Mouse (Mus musculus) Muller cell, postnatal 12 days (primary cell): Measurements from ENCODE around the gene Lrrc26.

Source experiments
- DNase-seq: peaks from one replicate; pipeline ENCODE4 v3.0.0-alpha.2; 2015; ENCODE audit errors: inconsistent ontology term

The Lrrc26 gene

DNA sequence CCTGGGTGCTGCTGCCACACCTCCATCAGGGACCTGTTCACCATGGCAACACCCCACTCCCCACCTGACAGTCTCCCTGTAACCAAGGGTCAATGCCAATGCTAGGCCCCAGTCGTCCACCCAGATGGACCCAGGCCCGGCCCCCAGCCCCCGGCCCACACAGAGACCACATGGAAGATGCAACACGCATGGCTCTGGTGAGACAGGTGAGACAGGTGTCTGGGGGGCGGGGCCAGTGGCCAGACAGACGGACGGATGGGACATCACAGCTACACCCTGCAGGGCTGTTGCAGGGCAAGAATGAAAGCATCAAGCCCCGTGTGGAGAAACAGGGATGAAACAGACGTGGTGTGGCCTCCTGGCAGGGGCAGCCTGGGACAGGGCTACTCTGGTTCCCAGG, 4.0 kb downstream of the Lrrc26 start:
- DNase-seq = no peak

- no peak for DNase-seq
These were observed 7.4 kb downstream of the Lrrc26 start for GRCm38 (mm10) chr2:25297093-25297492.

DNA sequence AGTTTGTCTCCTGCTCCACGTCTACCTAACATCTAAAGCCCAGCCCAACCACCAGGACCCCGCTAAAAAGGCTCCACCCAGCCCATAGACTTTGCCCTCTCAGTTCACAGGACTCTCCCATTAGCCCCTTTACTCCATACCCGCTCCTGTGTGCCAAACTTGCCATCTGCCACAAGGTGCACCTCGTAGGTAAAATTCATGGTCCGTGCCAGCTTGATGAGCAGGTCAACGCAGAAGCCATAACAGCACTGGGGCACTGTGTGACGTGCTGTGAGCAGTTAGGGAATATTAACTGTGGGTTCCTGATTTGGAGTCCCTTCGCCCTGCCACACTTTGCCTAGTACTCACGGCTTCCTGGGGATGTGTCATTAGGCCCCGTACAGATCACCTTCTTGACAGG, 8.3 kb downstream of the Lrrc26 start:
- DNase-seq = no peak

DNA sequence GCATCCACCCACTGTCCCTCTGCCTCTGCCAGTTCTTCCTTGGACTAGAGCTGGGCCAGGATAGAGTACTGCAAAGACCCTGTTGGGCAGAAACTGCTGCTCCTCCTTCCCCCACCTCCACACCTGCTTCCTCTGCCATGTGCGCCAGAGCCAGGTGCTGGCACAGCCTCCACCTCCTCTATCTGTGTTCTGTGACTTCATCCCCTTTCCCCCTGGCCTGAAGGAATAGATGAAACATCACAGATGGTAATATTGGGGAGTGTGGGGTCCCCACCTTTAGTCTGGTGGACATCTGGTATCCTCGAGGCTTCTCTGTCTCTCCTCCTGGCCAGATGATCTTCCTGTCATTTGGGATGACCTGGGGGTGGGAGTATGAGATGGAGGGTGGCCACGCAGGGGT, 13.7 kb downstream of the Lrrc26 start:
- DNase-seq = no peak

- DNase-seq = no peak
These were observed 14.4 kb downstream of the Lrrc26 start for GRCm38 (mm10) chr2:25303931-25304656.

GRCm38 (mm10) chr2:25304657-25305541, 15.2 kb downstream of the Lrrc26 start:
- DNase-seq = peak; percentile 53

- DNase-seq = no peak
These were observed 16.1 kb downstream of the Lrrc26 start for GRCm38 (mm10) chr2:25305587-25306359.

GRCm38 (mm10) chr2:25310180-25310579, 20.5 kb downstream of the Lrrc26 start:
- no peak for DNase-seq

GRCm38 (mm10) chr2:25310969-25311368, 21.3 kb downstream of the Lrrc26 start:
- DNase-seq = no peak

GRCm38 (mm10) chr2:25311491-25311891, 21.8 kb downstream of the Lrrc26 start:
- no peak for DNase-seq

GRCm38 (mm10) chr2:25318119-25318966, 28.6 kb downstream of the Lrrc26 start:
- no peak for DNase-seq

DNA sequence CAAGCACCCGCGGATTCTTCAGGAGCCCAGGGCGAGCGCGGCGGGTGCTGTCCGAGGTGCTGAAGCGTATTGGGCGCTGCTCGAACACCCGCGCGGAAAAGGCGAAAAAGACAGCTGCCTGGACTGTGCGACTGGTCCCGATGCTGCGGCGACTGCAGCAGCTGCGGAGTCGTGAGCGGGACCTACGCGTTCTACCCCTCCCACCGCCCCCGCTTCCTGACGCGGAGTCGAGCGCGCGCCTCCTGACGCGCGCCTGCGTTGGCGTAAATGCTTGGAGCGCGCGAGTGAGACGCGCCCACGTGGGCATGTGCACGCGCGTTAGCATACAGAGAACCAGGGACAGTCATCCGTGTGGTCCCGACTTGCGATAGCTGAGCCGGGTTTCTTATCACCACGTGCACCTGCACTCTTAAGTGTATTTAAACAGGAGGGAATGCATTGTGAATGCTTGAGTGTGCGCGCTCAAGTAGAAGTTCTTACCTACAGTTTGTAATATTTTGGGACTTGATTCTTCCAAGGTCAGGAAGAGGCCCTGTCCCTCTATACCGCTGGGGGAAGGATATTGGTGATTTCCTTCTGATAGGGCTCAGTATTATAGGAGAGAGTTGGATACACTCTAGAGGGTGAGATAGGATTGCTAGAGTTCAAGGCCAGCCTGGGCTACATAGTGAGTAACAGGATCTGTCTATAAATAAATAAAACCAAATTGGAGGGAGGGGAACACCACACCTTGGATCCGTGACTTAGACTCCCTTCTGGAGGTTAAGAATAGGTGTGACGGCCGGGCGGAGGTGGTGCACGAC, 29.5 kb downstream of the Lrrc26 start, which contains the start of gene Grin1:
Grin1 (minus strand) TSS at position 217 of the 803 bp plus-strand sequence.
- DNase-seq = peak; percentile 77

- DNase-seq = no peak
These were observed 30.4 kb downstream of the Lrrc26 start for GRCm38 (mm10) chr2:25320084-25320483.

GRCm38 (mm10) chr2:25326036-25326435, 36.3 kb downstream of the Lrrc26 start:
- DNase-seq = no peak

- peak; percentile 6 for DNase-seq
These were observed 38.7 kb downstream of the Lrrc26 start for GRCm38 (mm10) chr2:25328440-25328839.

GRCm38 (mm10) chr2:25331470-25331869, 41.8 kb downstream of the Lrrc26 start:
- DNase-seq = no peak

- peak; percentile 98 for DNase-seq
These were observed 42.8 kb downstream of the Lrrc26 start, which contains the start of gene Man1b1 for GRCm38 (mm10) chr2:25332286-25333160. Gene Man1b1, plus strand, starts transcription at chr2:25332338.

DNA sequence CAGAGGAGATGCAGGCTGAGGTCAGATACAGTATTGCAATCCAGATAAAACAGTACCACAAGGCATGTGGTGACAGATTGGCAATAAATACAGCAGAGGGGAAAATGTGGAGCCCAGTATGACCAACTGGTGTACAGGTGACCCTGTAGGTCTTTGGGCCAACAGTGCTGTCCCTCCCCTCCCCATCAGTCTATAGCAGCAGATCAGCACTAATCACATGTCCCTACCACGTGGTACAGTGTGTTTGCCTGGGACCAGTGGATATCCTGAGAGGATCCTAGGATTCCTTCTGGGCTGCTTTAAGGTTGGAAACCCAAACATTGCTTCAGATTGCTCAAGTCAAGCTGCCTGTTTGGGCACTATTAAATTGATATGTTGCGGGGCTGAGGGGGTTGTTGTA, 43.9 kb downstream of the Lrrc26 start:
- no peak for DNase-seq

DNA sequence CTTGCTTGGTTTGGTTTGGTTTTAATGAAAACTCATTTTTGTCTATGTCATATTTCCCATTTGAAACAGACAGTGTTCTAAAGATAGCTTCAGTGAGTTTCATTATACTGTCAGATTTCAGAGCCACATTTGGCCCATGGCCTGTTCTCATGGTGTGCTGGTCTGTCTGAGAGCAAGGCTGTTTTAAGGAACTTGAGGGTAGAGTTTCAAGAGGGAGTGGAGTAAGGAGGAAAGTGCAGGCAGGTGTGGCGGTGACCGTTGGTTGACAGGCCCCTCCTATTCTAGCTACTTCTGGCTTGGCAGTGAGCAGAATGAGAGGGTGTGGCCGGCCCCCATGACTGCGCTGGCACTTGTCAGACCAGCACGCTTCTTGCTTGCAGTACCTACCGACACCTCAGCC, 48.6 kb downstream of the Lrrc26 start:
- no peak for DNase-seq
